Mouse (Mus musculus) limb, embryonic 14.5 days (tissue): ENCODE data around the gene Lemd1. TPM values are rescaled to one million over a fixed set of nuclear protein-coding genes. Genes with fewer than 3 reads are reported as not detected.

Experiments used
- ATAC-seq: fragments of 200-750 bp; cut with Nextera tagmentation; 2 replicates; pipeline ENCODE4 v1.8.0; 2017; ENCODE audit warnings: low read depth, moderate number of reproducible peaks, moderate TSS enrichment; ENCODE audit not compliant: low FRiP score
- DNase-seq: peaks from one replicate; pipeline ENCODE4 v3.0.0-alpha.2; 2015; ENCODE audit warnings: low spot score
- H3K27ac ChIP-seq: fragments of 300-500 bp; sonication (generic); replicated peaks from 2 replicates; pipeline ENCODE4 v1.5.1; 2014; ENCODE audit warnings: low read depth, mild to moderate bottlenecking, low read length, moderate library complexity, mixed read lengths
- H3K27me3 ChIP-seq: fragments of 300-500 bp; sonication (generic); 2 replicates; pipeline ENCODE4 v1.6.1; 2014; ENCODE audit warnings: low read length, mixed read lengths; ENCODE audit not compliant: control insufficient read depth, insufficient read depth
- H3K36me3 ChIP-seq: fragments of 300-500 bp; sonication (generic); 2 replicates; pipeline ENCODE4 v1.6.1; 2014; ENCODE audit warnings: mild to moderate bottlenecking, low read length, moderate library complexity, mixed read lengths; ENCODE audit not compliant: control insufficient read depth, insufficient read depth
- H3K4me1 ChIP-seq: fragments of 300-500 bp; sonication (generic); 2 replicates; pipeline ENCODE4 v1.6.1; 2014; ENCODE audit warnings: antibody characterized with exemption, low read length, mixed read lengths; ENCODE audit not compliant: control insufficient read depth, insufficient read depth
- H3K4me2 ChIP-seq: fragments of 300-500 bp; sonication (generic); replicated peaks from 2 replicates; pipeline ENCODE4 v1.6.1; 2014; ENCODE audit warnings: low read depth, mild to moderate bottlenecking, low read length, moderate library complexity; ENCODE audit not compliant: severe bottlenecking
- H3K4me3 ChIP-seq: fragments of 300-500 bp; sonication (generic); replicated peaks from 2 replicates; pipeline ENCODE4 v1.5.1; 2014; ENCODE audit warnings: low read length
- H3K9ac ChIP-seq: fragments of 300-500 bp; sonication (generic); 2 replicates; pipeline ENCODE4 v1.6.1; 2014; ENCODE audit warnings: mild to moderate bottlenecking, low read depth, low read length, moderate library complexity; ENCODE audit not compliant: severe bottlenecking
- H3K9me3 ChIP-seq: fragments of 300-500 bp; sonication (generic); 2 replicates; pipeline ENCODE4 v1.6.1; 2016; ENCODE audit warnings: low read length; ENCODE audit not compliant: control insufficient read depth
- POLR2A ChIP-seq: fragments of 200-500 bp; IDR thresholded peaks from 2 replicates; pipeline ENCODE4 v1.8.0; 2012; ENCODE audit warnings: inconsistent platforms, mild to moderate bottlenecking, moderate library complexity, borderline replicate concordance; ENCODE audit not compliant: insufficient read depth, insufficient read length; ENCODE audit errors: extremely low read depth
- WGBS: fragments of 180-500 bp; shearing (Covaris S2); extraction: QIAGEN DNeasy Blood & Tissue Kit; methylation state at CpG from one replicate; pipeline ENCODE4 v1.1.7; 2014; 5-methylcytosine and 5-hydroxymethylcytosine counted together
- polyA plus RNA-seq, 2 experiments: library from polyadenylated mRNA; depleted of rRNA in 1 of 2; stranded (reverse) in 1 of 2; unstranded in 1 of 2; fragments of >200 nt; fragmentation: Nextera tagmentation in 1 of 2; extraction: Ambion mirVana in 1 of 2; gene quantifications; 2 replicates each; pipeline versions ENCODE4 v1.2.1 to v1.2.3; 2012 to 2014

Gene Lemd1
- polyA plus RNA-seq, 2 experiments, result 0.91 to 0.94 TPM

DNA sequence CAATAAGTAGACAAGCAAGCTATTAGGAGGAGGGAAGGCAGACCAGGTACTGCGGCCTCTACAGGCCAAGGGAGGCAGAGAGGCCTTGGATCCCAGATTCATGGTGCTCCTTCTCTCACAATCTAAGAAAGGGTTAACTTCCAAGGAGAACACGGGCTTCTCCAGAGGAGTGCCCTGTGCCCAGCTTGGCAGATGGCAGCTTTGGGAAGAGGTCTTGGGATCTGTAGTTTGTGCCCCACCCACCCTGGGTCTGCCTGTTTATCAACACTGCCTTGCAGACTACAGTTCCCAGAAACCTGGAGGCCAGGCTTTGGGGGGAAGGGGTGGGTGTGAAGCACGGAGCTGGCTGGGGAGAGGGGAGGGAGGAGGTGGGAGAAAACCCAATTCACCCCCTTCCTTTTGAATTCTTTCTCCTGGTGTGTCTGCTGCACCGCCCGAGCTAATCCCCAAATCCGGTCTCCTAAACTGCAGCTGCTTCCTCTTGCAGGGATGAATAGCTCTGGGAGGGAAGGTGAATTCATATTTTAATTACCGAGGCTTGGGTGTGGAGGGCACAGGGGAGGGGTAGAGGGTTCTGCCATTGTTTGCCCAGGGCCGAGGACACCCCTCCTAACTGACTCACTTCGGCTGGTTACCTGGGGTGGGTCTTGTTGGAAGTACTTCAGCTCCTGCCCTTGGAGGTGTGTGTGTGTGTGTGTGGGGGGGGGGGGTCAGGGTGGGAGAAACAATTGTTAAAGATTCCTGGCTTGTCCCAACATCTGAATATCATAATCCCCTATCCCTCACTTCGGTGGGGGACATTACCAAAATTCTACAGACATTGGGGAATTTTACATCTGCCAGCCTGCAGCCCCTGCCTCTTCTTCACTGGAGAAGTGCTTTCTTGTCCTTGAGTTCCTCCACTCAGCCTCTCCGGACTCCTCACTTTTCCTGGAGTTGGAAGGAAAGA, 9.6 kb downstream of the Lemd1 start:
- no peak for TF ChIP-seq POLR2A
- peak; percentile 90 for ATAC-seq
- Histone ChIP-seq H3K9ac (peak overlapping the region; percentile 56), H3K36me3 (no peaks in the 10 kb centered on the region), H3K9me3 (no peaks in the 10 kb centered on the region), H3K27me3 (no peaks in the 10 kb centered on the region), H3K27ac (no peak overlapping the region), H3K4me2 (peak overlapping the region; percentile 45), H3K4me3 (peak overlapping the region; percentile 36), H3K4me1 (peaks cover 24% of the 10 kb centered on the region)
- DNase-seq, result peak; percentile 63
- WGBS, result 11% methylated on average over 11 of the region's 11 CpGs

GRCm38 (mm10) chr1:132201511-132201860, 10.3 kb downstream of the Lemd1 start:
- no peak for DNase-seq
- Histone ChIP-seq H3K27me3 (no peaks in the 10 kb centered on the region; the same call in 1 of the 2 replicates), H3K4me1 (peaks cover 20% of the 10 kb centered on the region), H3K4me2 (peak overlapping the region; percentile 45), H3K36me3 (no peaks in the 10 kb centered on the region), H3K9me3 (no peaks in the 10 kb centered on the region), H3K4me3 (peak overlapping the region; percentile 36; the same call in 1 of the 2 replicates), H3K27ac (no peak overlapping the region), H3K9ac (no peak overlapping the region)
- TF ChIP-seq POLR2A, result no peak
- ATAC-seq, result no peak; the same call in 1 of the 2 replicates
- WGBS, result 45% methylated on average over 4 of the region's 4 CpGs

DNA sequence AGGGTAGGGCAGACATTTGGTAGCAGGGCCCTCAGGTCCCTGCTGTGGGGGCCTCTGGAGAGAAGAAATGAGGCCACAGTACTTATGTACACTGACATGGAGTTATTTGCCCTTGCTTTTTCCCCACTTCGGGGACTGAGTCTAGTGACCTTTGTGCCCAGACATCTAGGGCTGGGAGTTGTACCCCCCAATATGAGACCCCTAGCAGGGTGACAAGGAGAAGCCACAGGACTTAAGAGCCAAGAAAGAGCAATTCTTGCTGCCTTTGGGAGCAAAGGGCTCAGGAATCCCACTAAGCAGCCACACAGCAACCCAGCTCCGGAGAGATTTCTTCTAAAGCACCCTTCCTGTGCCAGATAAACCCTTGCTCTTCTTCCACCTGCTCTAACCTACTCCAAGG, 10.7 kb downstream of the Lemd1 start:
- H3K36me3 ChIP-seq, result no peaks in the 10 kb centered on the region
- H3K4me1 ChIP-seq, result peaks cover 19% of the 10 kb centered on the region
- no peaks in the 10 kb centered on the region; the same call in 1 of the 2 replicates for H3K27me3 ChIP-seq
- peak overlapping the region; percentile 45; the same call in 1 of the 2 replicates for H3K4me2 ChIP-seq
- H3K9me3 ChIP-seq, result no peaks in the 10 kb centered on the region
- no peak overlapping the region for H3K27ac ChIP-seq
- ATAC-seq, result no peak
- H3K9ac ChIP-seq, result no peak overlapping the region
- peak overlapping the region; percentile 36; the same call in 1 of the 2 replicates for H3K4me3 ChIP-seq
- no peak for TF ChIP-seq POLR2A
- 64% methylated on average over 2 of the region's 2 CpGs for WGBS
- no peak for DNase-seq

DNA sequence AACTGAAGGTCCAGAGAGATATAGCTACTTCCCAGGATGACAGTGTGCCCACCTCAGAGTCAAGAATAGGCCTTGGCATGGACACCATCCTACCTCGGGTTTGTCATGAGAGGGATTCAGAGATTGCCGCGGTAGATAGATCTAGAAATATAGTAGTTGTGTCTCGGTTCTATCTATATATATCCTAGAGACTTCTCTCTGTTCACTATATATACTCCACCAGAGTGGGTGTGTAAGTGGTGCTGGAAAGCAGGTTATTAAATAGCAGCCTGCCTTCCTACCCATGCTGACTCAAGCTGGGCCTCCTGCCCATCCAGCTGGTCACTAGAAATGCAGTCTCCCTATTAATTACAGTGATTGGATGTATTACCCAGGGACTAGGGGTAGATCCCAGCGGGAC, 11.5 kb downstream of the Lemd1 start:
- DNase-seq (no peak), ATAC-seq (no peak)
- Histone ChIP-seq H3K27me3 (no peaks in the 10 kb centered on the region; the same call in 1 of the 2 replicates), H3K27ac (no peak overlapping the region), H3K9me3 (no peaks in the 10 kb centered on the region), H3K9ac (no peak overlapping the region), H3K4me3 (no peak overlapping the region), H3K4me2 (no peak overlapping the region), H3K36me3 (no peaks in the 10 kb centered on the region), H3K4me1 (peaks cover 15% of the 10 kb centered on the region)
- WGBS, result 92% methylated on average over 5 of the region's 5 CpGs
- TF ChIP-seq POLR2A, result no peak

- H3K4me3 ChIP-seq, result no peak overlapping the region
- no peak for TF ChIP-seq POLR2A
- H3K36me3 ChIP-seq, result no peaks in the 10 kb centered on the region
- no peaks in the 10 kb centered on the region; the same call in 1 of the 2 replicates for H3K27me3 ChIP-seq
- no peak for DNase-seq
- H3K27ac ChIP-seq, result no peak overlapping the region
- 56% methylated on average over 5 of the region's 5 CpGs for WGBS
- no peak for ATAC-seq
- H3K4me1 ChIP-seq, result peaks cover 14% of the 10 kb centered on the region
- no peak overlapping the region for H3K9ac ChIP-seq
- no peaks in the 10 kb centered on the region for H3K9me3 ChIP-seq
- H3K4me2 ChIP-seq, result no peak overlapping the region
These were observed 14.7 kb downstream of the Lemd1 start for GRCm38 (mm10) chr1:132205958-132206357.
